Mouse (Mus musculus) ovary, postnatal 10 days (tissue): Measurements from ENCODE around the gene Chpf2.

ENCODE experiments used
- DNase-seq: peaks from one replicate; pipeline ENCODE4 v3.0.0; 2022; ENCODE audit warnings: low spot score

The Chpf2 gene

GRCm38 (mm10) chr5:24605321-24605979 lies 18.9 kb downstream of the Chpf2 start:
- DNase-seq: no peak

GRCm38 (mm10) chr5:24605980-24606665 lies 19.6 kb downstream of the Chpf2 start:
- no peak for DNase-seq

- DNase-seq: no peak
Measured at GRCm38 (mm10) chr5:24609388-24609787, 22.8 kb downstream of the Chpf2 start.

GRCm38 (mm10) chr5:24611366-24612301 lies 25.1 kb downstream of the Chpf2 start:
- no peak for DNase-seq

- DNase-seq: no peak
Measured at GRCm38 (mm10) chr5:24612302-24612649, 25.7 kb downstream of the Chpf2 start.

GRCm38 (mm10) chr5:24615097-24615496 lies 28.6 kb downstream of the Chpf2 start:
- DNase-seq: no peak

GRCm38 (mm10) chr5:24618921-24619320 lies 32.4 kb downstream of the Chpf2 start:
- no peak for DNase-seq

- no peak for DNase-seq
Measured at GRCm38 (mm10) chr5:24620116-24620515, 33.6 kb downstream of the Chpf2 start.

GRCm38 (mm10) chr5:24620626-24621025 lies 34.1 kb downstream of the Chpf2 start:
- no peak for DNase-seq

GRCm38 (mm10) chr5:24622386-24623040 lies 36.0 kb downstream of the Chpf2 start:
- no peak for DNase-seq

- no peak for DNase-seq
Measured at GRCm38 (mm10) chr5:24623041-24623985, 36.8 kb downstream of the Chpf2 start.

- DNase-seq: no peak
Measured at GRCm38 (mm10) chr5:24623986-24624821, 37.7 kb downstream of the Chpf2 start, which contains the start of gene Smarcd3. Gene Smarcd3, minus strand, starts transcription at chr5:24624411.

GRCm38 (mm10) chr5:24624822-24625120 lies 38.2 kb downstream of the Chpf2 start:
- no peak for DNase-seq

- DNase-seq: no peak
Measured at GRCm38 (mm10) chr5:24629712-24630111, 43.2 kb downstream of the Chpf2 start.

- DNase-seq: no peak
Measured at GRCm38 (mm10) chr5:24635093-24635492, 48.6 kb downstream of the Chpf2 start.

- DNase-seq: no peak
Measured at GRCm38 (mm10) chr5:24635526-24636141, 49.1 kb downstream of the Chpf2 start.

- no peak for DNase-seq
Measured at GRCm38 (mm10) chr5:24636987-24637386, 50.4 kb downstream of the Chpf2 start.

- DNase-seq: no peak
Measured at GRCm38 (mm10) chr5:24638131-24638530, 51.6 kb downstream of the Chpf2 start.

- no peak for DNase-seq
Measured at GRCm38 (mm10) chr5:24639081-24639480, 52.5 kb downstream of the Chpf2 start.
